Mouse (Mus musculus) hindlimb bud, embryonic 11.5 days (tissue): Measurements from ENCODE around the gene Pccb.

ENCODE experiments used
- DNase-seq: peaks from one replicate; pipeline ENCODE4 v3.0.0-alpha.2; 2012; ENCODE audit warnings: low read depth, low spot score; ENCODE audit errors: extremely low spot score

Gene Pccb

GRCm38 (mm10) chr9:101045710-101046338, 11.1 kb upstream of the Pccb start:
- no peak for DNase-seq

- DNase-seq: no peak
Observed at GRCm38 (mm10) chr9:101042249-101042648, 7.6 kb upstream of the Pccb start.

- no peak for DNase-seq
Observed at GRCm38 (mm10) chr9:101041508-101041907, 6.8 kb upstream of the Pccb start.

GRCm38 (mm10) chr9:101038634-101039033, 3.9 kb upstream of the Pccb start:
- no peak for DNase-seq

GRCm38 (mm10) chr9:101037396-101037795, 2.7 kb upstream of the Pccb start:
- DNase-seq: no peak

- no peak for DNase-seq
Observed at GRCm38 (mm10) chr9:101036876-101037275, 2.2 kb upstream of the Pccb start.

- no peak for DNase-seq
Observed at GRCm38 (mm10) chr9:101035836-101036596, 1.3 kb upstream of the Pccb start.

GRCm38 (mm10) chr9:101033761-101034447, 794 bp downstream of the Pccb start:
- no peak for DNase-seq

GRCm38 (mm10) chr9:101018768-101019167, 15.9 kb downstream of the Pccb start:
- no peak for DNase-seq

- no peak for DNase-seq
Observed at GRCm38 (mm10) chr9:101017734-101018516, 16.8 kb downstream of the Pccb start.

GRCm38 (mm10) chr9:101015324-101015723, 19.4 kb downstream of the Pccb start:
- DNase-seq: no peak

- DNase-seq: no peak
Observed at GRCm38 (mm10) chr9:101012433-101012832, 22.3 kb downstream of the Pccb start.

GRCm38 (mm10) chr9:101005866-101006265, 28.8 kb downstream of the Pccb start:
- no peak for DNase-seq

GRCm38 (mm10) chr9:101003302-101003701, 31.4 kb downstream of the Pccb start:
- DNase-seq: no peak

GRCm38 (mm10) chr9:101002841-101003240, 31.9 kb downstream of the Pccb start:
- no peak for DNase-seq

- DNase-seq: no peak
Observed at GRCm38 (mm10) chr9:101002053-101002452, 32.6 kb downstream of the Pccb start.

- no peak for DNase-seq
Observed at GRCm38 (mm10) chr9:100997138-100997537, 37.6 kb downstream of the Pccb start.

- no peak for DNase-seq
Observed at GRCm38 (mm10) chr9:100993937-100994336, 40.8 kb downstream of the Pccb start.

- DNase-seq: no peak
Observed at GRCm38 (mm10) chr9:100992191-100992590, 42.5 kb downstream of the Pccb start.

- DNase-seq: no peak
Observed at GRCm38 (mm10) chr9:100991321-100991720, 43.4 kb downstream of the Pccb start.

GRCm38 (mm10) chr9:100990609-100991008, 44.1 kb downstream of the Pccb start:
- DNase-seq: no peak
